Mouse (Mus musculus) heart, adult 8-10 months (tissue): ENCODE measurements around the gene Man2b2. TPM values are rescaled to one million over a fixed set of nuclear protein-coding genes. Genes with fewer than 3 reads are reported as not detected.

Experiments used
- DNase-seq: peaks from one replicate; pipeline ENCODE4 v3.0.0; 2022; ENCODE audit warnings: low spot score
- total RNA-seq, 4 experiments: library from RNA; stranded (reverse); gene quantifications; 2 replicates each; pipeline ENCODE4 v1.2.4; 2022

The Man2b2 gene
- 10 to 100 TPM; 26.2 to 27.8 (median 27.1) TPM for total RNA-seq

- peak; percentile 87 for DNase-seq
Measured at GRCm38 (mm10) chr5:36829913-36830879, at the start of gene Man2b2. Man2b2 (minus strand) TSS chr5:36830653.

DNA sequence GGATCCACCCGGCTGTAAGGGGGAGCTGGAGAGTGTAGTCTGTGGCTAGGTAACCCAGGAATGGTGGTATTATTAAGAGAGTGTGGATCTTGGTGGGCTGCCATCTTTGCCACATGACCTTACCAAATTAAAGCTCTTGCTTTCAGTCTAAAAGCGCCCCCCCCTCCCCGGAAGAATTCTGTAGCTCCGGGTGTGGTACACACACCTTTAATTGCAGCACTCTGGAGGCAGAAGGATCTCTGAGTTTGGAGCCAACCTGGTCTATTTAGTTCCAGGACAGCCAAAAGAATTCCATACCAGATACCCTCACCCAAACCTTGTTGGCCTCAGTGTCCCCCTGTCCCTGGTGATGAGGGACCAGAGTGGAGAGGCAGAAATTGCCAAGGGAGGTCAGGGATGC, 48.3 kb upstream of the Man2b2 start:
- no peak for DNase-seq

GRCm38 (mm10) chr5:36877641-36878040, 47.2 kb upstream of the Man2b2 start:
- DNase-seq = no peak

- DNase-seq = no peak
Measured at GRCm38 (mm10) chr5:36876777-36877396, 46.4 kb upstream of the Man2b2 start.

- no peak for DNase-seq
Measured at GRCm38 (mm10) chr5:36875956-36876355, 45.5 kb upstream of the Man2b2 start.

- DNase-seq = no peak
Measured at GRCm38 (mm10) chr5:36870916-36871315, 40.5 kb upstream of the Man2b2 start.

DNA sequence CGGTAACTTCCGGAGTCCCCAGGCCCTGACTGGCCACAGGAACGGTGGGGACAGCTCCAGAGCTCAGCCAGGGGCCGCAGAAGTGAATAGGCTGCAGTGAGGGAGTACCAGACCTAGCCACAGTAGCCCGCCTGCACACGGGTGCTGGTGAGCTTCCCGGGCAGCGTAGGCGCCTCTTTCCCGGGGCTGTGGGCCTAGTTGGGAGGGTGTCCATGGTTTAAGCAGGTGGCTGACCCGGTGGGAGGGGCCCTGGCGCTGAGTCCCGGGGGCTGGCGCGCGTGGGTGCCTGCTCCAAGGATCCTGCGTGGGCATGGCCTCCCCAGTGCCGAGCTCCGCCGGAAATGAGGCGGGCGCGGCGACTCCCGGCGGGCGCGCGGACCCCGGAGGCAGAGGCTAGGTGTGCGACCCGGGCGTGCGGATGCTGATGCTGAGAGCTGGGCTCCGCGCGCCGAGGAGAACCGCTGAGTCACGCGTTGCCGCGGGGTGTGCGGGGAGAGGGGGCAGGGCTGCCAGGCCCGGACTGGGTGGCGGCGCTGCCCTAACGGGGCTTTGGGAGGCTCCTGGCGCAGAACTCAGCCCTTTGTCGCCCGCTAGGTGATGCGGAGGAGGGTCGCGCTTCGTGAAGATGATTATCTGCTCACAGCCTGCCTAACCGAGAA, 39.3 kb upstream of the Man2b2 start:
- DNase-seq = no peak

GRCm38 (mm10) chr5:36869186-36869577, 38.7 kb upstream of the Man2b2 start:
- DNase-seq = no peak

- DNase-seq = no peak
Measured at GRCm38 (mm10) chr5:36868266-36869090, 38.0 kb upstream of the Man2b2 start, which contains the start of gene Ppp2r2c. Ppp2r2c (plus strand) TSS chr5:36868513.

- DNase-seq = no peak
Measured at GRCm38 (mm10) chr5:36867561-36867960, 37.1 kb upstream of the Man2b2 start.

DNA sequence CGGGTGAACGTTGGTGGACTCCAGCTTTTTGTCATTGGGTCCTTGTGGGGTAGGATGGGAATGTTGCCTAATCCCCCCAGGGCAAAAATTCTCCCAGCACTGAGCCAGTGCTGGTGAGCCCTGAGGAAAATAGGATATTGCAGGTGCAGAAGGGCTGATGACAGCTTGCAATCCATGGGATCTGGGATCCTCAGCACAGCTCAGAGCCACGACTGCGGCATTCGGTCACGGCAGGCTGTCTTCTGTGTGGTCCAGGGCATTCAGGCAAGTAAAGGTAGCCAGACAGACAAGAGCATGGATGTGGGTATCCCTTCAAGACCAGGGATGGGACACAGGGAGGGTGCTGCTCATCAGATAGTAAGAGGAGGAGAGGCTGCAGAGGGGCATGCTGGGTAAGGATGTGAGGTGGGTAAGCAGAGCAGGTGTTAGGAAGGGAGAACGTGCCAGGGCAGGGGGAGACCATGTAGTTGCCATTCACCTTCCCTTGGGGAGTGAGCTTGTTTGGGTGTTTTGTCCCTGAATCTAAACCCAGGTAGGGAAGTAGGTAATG, 36.3 kb upstream of the Man2b2 start:
- no peak for DNase-seq

GRCm38 (mm10) chr5:36861084-36861483, 30.6 kb upstream of the Man2b2 start:
- no peak for DNase-seq

DNA sequence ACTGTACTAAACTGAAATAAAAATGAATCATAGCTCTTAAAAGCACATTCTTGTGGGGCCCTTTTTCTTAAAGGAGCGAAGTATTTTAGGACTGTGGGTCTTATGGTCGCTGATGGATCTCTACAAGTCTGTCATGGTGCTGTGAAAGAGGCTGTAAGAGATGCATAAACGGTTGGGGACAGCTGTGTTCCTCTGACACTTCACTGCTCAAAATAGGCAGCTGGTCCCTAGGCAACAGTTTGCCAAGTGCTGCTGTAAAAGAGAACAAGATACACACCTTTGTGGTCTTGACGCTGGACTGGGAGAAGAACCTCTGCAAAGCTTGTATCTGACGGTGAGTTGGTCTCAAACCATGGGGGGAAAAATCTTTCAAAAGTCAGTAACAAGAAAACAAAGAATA, 27.1 kb upstream of the Man2b2 start:
- no peak for DNase-seq

GRCm38 (mm10) chr5:36856529-36856928, 26.1 kb upstream of the Man2b2 start:
- DNase-seq = no peak

DNA sequence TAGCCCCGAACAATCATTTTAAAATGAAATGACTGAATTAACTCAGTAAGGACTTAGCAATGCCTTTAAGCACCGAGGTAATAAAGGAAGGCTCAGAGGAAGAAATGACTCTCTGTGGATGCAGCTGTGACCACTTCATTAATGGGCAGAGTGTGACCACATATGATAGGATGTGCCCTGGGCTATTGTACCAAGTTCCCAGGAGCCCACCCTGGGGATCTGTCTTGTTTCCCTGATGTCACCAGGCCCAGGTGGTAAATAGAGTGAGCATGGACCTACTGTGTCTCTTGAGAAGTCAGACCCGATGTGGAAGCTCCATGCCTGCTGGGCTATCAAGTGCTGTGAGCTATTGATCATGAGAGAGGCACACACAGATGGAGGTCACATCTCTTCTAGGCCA, 24.7 kb upstream of the Man2b2 start:
- DNase-seq = no peak

DNA sequence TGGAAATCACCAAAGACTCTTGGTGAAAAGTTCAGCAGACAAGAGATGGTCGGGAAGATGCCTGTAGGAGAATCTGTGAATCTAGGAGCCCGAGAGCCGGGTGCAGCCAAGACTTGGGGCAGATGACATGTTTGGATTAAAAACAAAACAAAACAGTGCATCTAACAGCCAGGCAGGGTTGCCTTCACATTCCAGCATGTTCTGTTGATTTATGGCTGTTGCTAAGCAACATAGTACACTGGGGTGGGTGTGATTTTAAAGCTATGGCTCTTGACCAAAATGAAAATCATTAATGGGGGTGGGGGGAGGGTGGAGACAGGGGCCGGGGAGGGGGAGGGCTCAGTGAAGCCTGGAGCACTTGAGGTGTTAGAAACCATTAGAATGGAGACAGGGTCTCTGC, 21.1 kb upstream of the Man2b2 start:
- no peak for DNase-seq

DNA sequence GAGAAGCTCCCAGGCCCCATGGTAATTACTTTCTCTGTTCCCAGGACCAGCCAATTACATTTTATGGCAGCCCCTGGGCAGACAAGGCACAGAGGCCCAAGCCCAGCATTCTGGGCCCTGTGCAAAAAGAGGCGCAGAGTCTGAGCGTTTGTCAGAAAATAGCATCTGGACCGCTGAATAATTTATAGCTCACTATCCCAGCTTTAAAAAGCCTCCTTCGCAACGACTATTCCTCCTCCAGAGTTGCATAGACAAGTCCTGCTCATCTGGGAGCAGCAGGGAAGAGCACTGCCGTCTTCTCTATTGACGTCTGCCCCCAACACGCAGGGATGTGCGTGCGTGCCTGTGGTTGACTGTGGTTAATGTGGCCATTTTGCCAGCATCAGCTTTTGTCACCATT, 14.0 kb upstream of the Man2b2 start:
- DNase-seq = no peak

DNA sequence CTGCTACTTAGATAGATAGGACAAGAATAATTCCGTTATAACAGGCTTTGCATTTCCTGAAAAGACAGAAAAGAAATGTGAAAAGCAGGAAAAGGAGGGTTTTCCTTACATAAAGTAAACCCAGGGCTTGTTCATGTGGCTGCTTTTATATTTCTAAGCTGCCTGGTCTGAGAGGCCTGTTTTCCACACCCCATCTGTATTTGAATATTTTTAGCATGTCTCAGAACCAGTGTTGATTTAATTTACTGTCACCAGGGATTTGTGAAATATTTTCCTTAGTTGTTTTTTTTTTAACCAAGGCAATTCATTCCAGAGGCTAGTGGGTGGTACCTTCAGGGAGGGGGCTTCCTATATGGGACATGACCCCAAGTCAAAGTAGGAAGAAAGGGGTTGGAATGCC, 11.2 kb upstream of the Man2b2 start:
- DNase-seq = no peak

GRCm38 (mm10) chr5:36840092-36840491, 9.6 kb upstream of the Man2b2 start:
- no peak for DNase-seq

GRCm38 (mm10) chr5:36839602-36840001, 9.1 kb upstream of the Man2b2 start:
- DNase-seq = no peak

GRCm38 (mm10) chr5:36839032-36839431, 8.6 kb upstream of the Man2b2 start:
- DNase-seq = no peak
